In the genomic region with DNA sequence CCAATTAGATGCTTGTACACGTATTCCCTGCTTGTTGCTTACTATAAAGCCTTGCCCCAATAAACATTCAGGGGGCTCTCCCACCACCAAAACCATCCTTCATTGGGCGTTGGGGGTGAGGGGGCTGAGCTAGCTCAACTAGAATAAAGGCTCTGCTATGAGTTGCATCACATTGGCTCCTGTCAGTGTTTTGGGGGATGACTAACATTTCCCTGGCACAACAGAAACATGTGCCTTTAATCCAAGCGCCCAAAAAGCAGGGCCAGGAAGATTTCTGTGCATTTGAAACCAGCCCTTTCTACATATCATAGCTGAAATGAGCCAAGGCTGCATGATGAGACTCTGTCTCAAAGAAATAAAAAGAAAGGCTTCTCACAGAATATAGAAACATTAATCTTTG, we compare ENCODE assay signal across 16 mouse cellular contexts. TPM values are rescaled to one million over a fixed set of nuclear protein-coding genes. Genes with fewer than 3 reads are reported as not detected.
"Had no signal": no experiment of that assay in that cellular context is flagged by ENCODE, and none has a peak within 500 bp of the region (broad histone marks: within the 10 kb centered on the region; RNA-seq: fewer than 3 reads in every experiment).

No protein-coding gene starts in this region.

- H3K4me3 ChIP-seq: layer of hippocampus, adult 2 months; liver, embryonic 13.5 days; midbrain, embryonic 12.5 days; midbrain, embryonic 15.5 days; neural tube, embryonic 12.5 days; neural tube, embryonic 15.5 days had no signal

- H3K27ac ChIP-seq: kidney, postnatal 0 days; layer of hippocampus, adult 2 months; liver, embryonic 13.5 days; macrophage; midbrain, embryonic 12.5 days; midbrain, embryonic 15.5 days; neural tube, embryonic 12.5 days; neural tube, embryonic 15.5 days; stomach, postnatal 0 days had no signal

- DNase-seq: kidney, adult 9 months; kidney, postnatal 25 days; liver, embryonic 13.5 days; lung, adult 2 months; right cerebral cortex, adult 18-20 months; right cerebral cortex, postnatal 14 days; right cerebral cortex, postnatal 4 days; thymus, postnatal 25 days had no signal

- H3K4me1 ChIP-seq: liver, embryonic 13.5 days; neural tube, embryonic 15.5 days had no signal

- H3K27me3 ChIP-seq: liver, embryonic 13.5 days; midbrain, embryonic 12.5 days; midbrain, embryonic 15.5 days; neural tube, embryonic 12.5 days; neural tube, embryonic 15.5 days had no signal

RNA-seq across cellular contexts. Expression of gene Cadps2, which starts 34.0 kb away (rescaled TPM):
- polyA plus RNA-seq: macrophage had no signal
